Mouse (Mus musculus): ENCODE data around the gene Rgs2. TPM values are rescaled to one million over a fixed set of nuclear protein-coding genes. Genes with fewer than 3 reads are reported as not detected.

Gene Rgs2
- 8.1 and 11.9 TPM in 2 replicates for polyA plus RNA-seq (2015; fragmentation: Nextera tagmentation; extraction: Ambion mirVana)

DNA sequence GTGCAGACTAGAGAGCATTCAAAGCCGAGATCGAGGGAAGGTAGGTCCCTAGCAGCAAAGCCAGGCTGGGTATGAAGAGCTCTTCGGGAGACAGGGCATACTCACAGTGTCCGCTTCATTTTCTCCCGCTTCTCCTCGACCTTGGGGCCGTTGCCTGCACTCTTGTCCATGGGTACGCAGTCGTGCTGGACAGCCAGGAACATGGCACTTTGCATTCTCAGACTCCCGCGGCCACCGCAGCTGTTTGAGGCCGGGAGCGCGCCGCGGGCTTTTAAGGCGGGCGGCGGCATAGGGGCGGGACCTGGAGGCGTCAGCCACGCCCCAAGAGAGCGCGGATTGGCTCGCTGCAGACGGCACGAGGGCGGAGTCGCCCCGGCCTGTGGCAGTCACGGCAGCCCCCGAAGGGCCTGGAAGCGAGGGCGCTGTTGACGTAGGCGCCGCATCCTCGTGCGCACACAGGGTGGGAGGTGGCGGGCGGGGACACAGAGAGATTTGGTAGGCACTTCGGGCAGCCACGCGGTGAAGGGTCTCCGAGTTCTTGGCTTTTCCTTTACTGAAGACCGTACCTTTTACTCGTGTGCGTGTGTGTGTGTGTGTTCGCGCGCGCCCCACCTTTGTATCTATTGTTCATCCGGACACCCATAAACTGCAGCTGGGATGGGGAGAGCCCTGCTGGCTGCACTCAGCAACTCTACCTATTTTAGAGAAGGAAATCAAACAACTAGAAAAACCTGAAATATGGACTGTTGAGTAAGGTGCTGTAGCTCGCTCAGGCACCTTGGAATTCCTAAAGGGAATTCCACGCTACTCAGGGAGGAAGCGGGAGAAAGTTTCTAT lies at the start of gene Rgs2:
Gene Rgs2, minus strand, starts transcription at position 258 of the 837 bp plus-strand sequence.
- ATAC-seq (ENCODE audit: low read depth), result peak; percentile 99
- Histone ChIP-seq H3K9ac (peak within 1 kb of the TSS; percentile 66), H3K4me1 (replicated peaks) (peaks cover 21% of the 10 kb centered on the region), H3K27ac (no peak within 1 kb of the TSS), H3K4me3 (replicated peaks) (peak within 1 kb of the TSS; percentile 65), H3K27me3 (no peaks in the 10 kb centered on the region), H3K36me3 (no peaks in the 10 kb centered on the region), H3K9me3 (replicated peaks) (no peaks in the 10 kb centered on the region), H3K4me2 (peak within 1 kb of the TSS; percentile 80)
- under 1% methylated on average over 57 of the region's 57 CpGs for WGBS (ENCODE audit: insufficient replicate concordance)
- peak; percentile 86 for DNase-seq

DNA sequence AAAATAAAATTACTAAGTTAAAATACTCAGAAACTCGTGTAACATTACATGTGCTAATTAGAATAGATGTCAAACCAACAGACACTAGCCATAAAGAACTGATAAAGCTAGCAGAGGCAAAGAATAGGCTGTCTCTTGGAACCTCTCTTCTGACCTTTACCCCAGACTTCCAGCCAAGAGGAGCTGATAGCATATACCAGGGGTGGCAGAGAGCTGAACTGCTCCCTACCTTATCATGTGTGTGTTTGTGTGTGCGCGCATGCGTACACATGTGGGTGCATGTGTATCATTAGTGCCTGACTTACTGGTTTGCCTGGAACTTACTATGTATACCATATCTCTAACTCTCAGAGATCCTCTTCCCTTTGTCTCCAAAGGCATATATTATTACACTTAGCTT lies 49.4 kb upstream of the Rgs2 start:
- ATAC-seq (ENCODE audit: low read depth) (no peak), DNase-seq (no peak)
- Histone ChIP-seq H3K9ac (no peak overlapping the region), H3K9me3 (replicated peaks) (no peaks in the 10 kb centered on the region), H3K36me3 (no peaks in the 10 kb centered on the region), H3K27ac (no peak overlapping the region), H3K27me3 (no peaks in the 10 kb centered on the region), H3K4me1 (replicated peaks) (no peaks in the 10 kb centered on the region), H3K4me3 (replicated peaks) (no peak overlapping the region), H3K4me2 (no peak overlapping the region)
- 65% methylated on average over 4 of the region's 4 CpGs for WGBS (ENCODE audit: insufficient replicate concordance)

DNA sequence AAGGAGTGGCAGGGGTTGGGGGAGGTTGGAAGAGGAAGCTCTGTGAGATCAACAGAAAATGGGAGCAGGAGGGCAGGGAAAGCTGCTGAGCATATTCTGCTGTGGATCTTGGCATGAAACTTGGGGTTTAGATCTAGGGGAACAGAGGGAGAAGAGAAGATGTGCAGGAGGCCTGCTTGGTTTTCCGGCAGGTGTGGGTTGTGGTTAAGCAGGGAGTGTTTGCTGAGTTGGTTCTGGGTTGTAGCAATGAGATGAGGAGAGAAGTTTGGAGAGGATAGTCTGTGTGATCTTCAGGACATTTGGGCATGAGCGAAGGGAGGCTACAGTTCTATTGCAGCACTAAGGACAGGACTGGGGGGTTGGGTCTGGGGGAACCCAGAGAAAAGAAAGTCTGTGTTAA lies 37.9 kb upstream of the Rgs2 start:
- no peak for ATAC-seq (ENCODE audit: low read depth)
- 70% methylated on average over 2 of the region's 2 CpGs for WGBS (ENCODE audit: insufficient replicate concordance)

DNA sequence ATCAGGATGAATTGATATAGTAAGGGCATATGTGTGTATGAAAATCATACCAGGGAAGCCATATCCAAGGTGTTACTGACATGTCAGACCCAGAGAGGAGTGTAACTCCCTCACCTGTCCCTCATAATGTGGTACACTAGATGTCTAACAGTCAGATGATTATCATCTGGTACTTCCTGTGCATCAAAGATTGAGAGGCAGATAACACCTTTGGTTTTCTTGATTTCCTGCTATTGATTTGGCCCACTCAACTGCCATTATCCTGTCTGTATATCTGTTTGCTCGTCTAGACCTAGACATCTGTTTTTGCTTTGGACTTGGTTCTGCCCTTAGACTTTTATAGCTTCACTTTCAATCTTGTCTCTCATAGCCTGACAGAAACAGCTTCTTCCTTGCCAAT lies 29.5 kb upstream of the Rgs2 start:
- ATAC-seq (ENCODE audit: low read depth), result no peak
- H3K27ac ChIP-seq, result no peak overlapping the region

More for the DNA sequence above, 37.9 kb upstream of the Rgs2 start:
- H3K4me3 ChIP-seq (replicated peaks), result no peak overlapping the region
- no peaks in the 10 kb centered on the region for H3K4me1 ChIP-seq (replicated peaks)
- H3K27me3 ChIP-seq, result no peaks in the 10 kb centered on the region
- no peak overlapping the region for H3K27ac ChIP-seq
- H3K36me3 ChIP-seq, result no peaks in the 10 kb centered on the region
- no peak overlapping the region for H3K4me2 ChIP-seq
- no peaks in the 10 kb centered on the region for H3K9me3 ChIP-seq (replicated peaks)
- H3K9ac ChIP-seq, result no peak overlapping the region
- no peak for DNase-seq

GRCm38 (mm10) chr1:144030499-144030898 lies 26.5 kb upstream of the Rgs2 start:
- H3K9me3 ChIP-seq (replicated peaks), result no peaks in the 10 kb centered on the region
- H3K4me2 ChIP-seq, result no peak overlapping the region
- H3K4me1 ChIP-seq (replicated peaks), result no peaks in the 10 kb centered on the region
- DNase-seq (no peak), ATAC-seq (ENCODE audit: low read depth) (no peak)
- no peak overlapping the region for H3K9ac ChIP-seq
- no peaks in the 10 kb centered on the region for H3K36me3 ChIP-seq
- H3K4me3 ChIP-seq (replicated peaks), result no peak overlapping the region
- no peak overlapping the region for H3K27ac ChIP-seq
- H3K27me3 ChIP-seq, result no peaks in the 10 kb centered on the region
- 69% methylated on average over 6 of the region's 6 CpGs for WGBS (ENCODE audit: insufficient replicate concordance)

More for the DNA sequence above, 29.5 kb upstream of the Rgs2 start:
- no peak for DNase-seq
- Histone ChIP-seq H3K9ac (no peak overlapping the region), H3K27me3 (no peaks in the 10 kb centered on the region), H3K9me3 (replicated peaks) (no peaks in the 10 kb centered on the region), H3K4me2 (no peak overlapping the region), H3K4me1 (replicated peaks) (no peaks in the 10 kb centered on the region), H3K4me3 (replicated peaks) (no peak overlapping the region), H3K36me3 (no peaks in the 10 kb centered on the region)
- 61% methylated on average over 1 of the region's 1 CpGs for WGBS (ENCODE audit: insufficient replicate concordance)

- WGBS (ENCODE audit: insufficient replicate concordance), result 80% methylated on average over 10 of the region's 10 CpGs
- Histone ChIP-seq H3K36me3 (no peaks in the 10 kb centered on the region), H3K4me3 (replicated peaks) (no peak overlapping the region), H3K27ac (no peak overlapping the region), H3K4me2 (no peak overlapping the region), H3K9me3 (replicated peaks) (no peaks in the 10 kb centered on the region), H3K4me1 (replicated peaks) (no peaks in the 10 kb centered on the region), H3K27me3 (no peaks in the 10 kb centered on the region), H3K9ac (no peak overlapping the region)
- DNase-seq (no peak), ATAC-seq (ENCODE audit: low read depth) (no peak)
Observed at GRCm38 (mm10) chr1:144029679-144030078, 25.7 kb upstream of the Rgs2 start.

GRCm38 (mm10) chr1:144018417-144018958 lies 14.5 kb upstream of the Rgs2 start:
- no peak for ATAC-seq (ENCODE audit: low read depth)
- Histone ChIP-seq H3K36me3 (no peaks in the 10 kb centered on the region), H3K27ac (no peak overlapping the region), H3K9ac (no peak overlapping the region), H3K4me2 (no peak overlapping the region), H3K4me1 (replicated peaks) (no peaks in the 10 kb centered on the region), H3K9me3 (replicated peaks) (no peaks in the 10 kb centered on the region), H3K27me3 (no peaks in the 10 kb centered on the region), H3K4me3 (replicated peaks) (no peak overlapping the region)
- WGBS (ENCODE audit: insufficient replicate concordance), result 27% methylated on average over 7 of the region's 7 CpGs
- no peak for DNase-seq

- ATAC-seq (ENCODE audit: low read depth) (no peak), DNase-seq (no peak)
- no peak overlapping the region for H3K4me3 ChIP-seq (replicated peaks)
- H3K4me1 ChIP-seq (replicated peaks), result no peaks in the 10 kb centered on the region
- H3K27me3 ChIP-seq, result no peaks in the 10 kb centered on the region
- H3K36me3 ChIP-seq, result no peaks in the 10 kb centered on the region
- H3K4me2 ChIP-seq, result no peak overlapping the region
- H3K9me3 ChIP-seq (replicated peaks), result no peaks in the 10 kb centered on the region
- no peak overlapping the region for H3K9ac ChIP-seq
- no peak overlapping the region for H3K27ac ChIP-seq
Observed at GRCm38 (mm10) chr1:144013913-144014312, 10.0 kb upstream of the Rgs2 start.

GRCm38 (mm10) chr1:144007341-144007740 lies 3.4 kb upstream of the Rgs2 start:
- Histone ChIP-seq H3K36me3 (no peaks in the 10 kb centered on the region), H3K9ac (no peak overlapping the region), H3K4me2 (no peak overlapping the region), H3K27ac (no peak overlapping the region), H3K27me3 (no peaks in the 10 kb centered on the region), H3K9me3 (replicated peaks) (no peaks in the 10 kb centered on the region), H3K4me1 (replicated peaks) (peaks cover 21% of the 10 kb centered on the region), H3K4me3 (replicated peaks) (no peak overlapping the region)
- 42% methylated on average over 6 of the region's 6 CpGs for WGBS (ENCODE audit: insufficient replicate concordance)
- DNase-seq, result no peak
- no peak for ATAC-seq (ENCODE audit: low read depth)

- ATAC-seq (ENCODE audit: low read depth), result no peak
- no peaks in the 10 kb centered on the region for H3K36me3 ChIP-seq
- H3K27ac ChIP-seq, result no peak overlapping the region
- peak overlapping the region; percentile 12; the same call in 1 of the 2 replicates for H3K4me3 ChIP-seq (replicated peaks)
- H3K4me2 ChIP-seq, result peak overlapping the region; percentile 43
- DNase-seq, result peak; percentile 41
- H3K4me1 ChIP-seq (replicated peaks), result peaks cover 21% of the 10 kb centered on the region
- H3K9me3 ChIP-seq (replicated peaks), result no peaks in the 10 kb centered on the region
- WGBS (ENCODE audit: insufficient replicate concordance), result 1% methylated on average over 8 of the region's 8 CpGs
- H3K27me3 ChIP-seq, result no peaks in the 10 kb centered on the region
- no peak overlapping the region for H3K9ac ChIP-seq
Observed at GRCm38 (mm10) chr1:144006542-144006941, 2.6 kb upstream of the Rgs2 start.

DNA sequence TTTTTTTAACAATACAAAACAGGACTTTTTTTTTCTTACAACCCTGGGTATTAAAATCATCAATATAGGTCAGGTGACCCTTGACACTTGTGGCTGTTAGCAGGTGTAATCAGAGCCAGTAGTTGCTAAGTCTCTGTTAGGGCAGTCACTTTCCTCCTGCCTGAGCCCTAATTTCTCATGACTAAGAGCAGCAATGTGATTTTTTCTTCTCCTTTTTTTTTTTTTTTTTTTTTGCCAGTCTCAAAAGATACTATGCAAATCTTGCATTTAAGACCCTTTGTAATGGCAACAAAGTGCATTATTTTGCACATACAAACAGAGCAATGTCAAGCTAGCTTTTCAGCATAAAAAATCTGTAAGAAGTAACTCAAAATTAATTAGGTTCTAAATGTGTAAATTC lies 1.7 kb upstream of the Rgs2 start:
- ATAC-seq (ENCODE audit: low read depth), result no peak

GRCm38 (mm10) chr1:144004741-144005140 lies 780 bp upstream of the Rgs2 start:
- H3K9me3 ChIP-seq (replicated peaks), result no peaks in the 10 kb centered on the region
- peak overlapping the region; percentile 80 for H3K4me2 ChIP-seq
- DNase-seq (no peak), ATAC-seq (ENCODE audit: low read depth) (no peak)
- WGBS (ENCODE audit: insufficient replicate concordance), result 8% methylated on average over 9 of the region's 9 CpGs
- no peaks in the 10 kb centered on the region for H3K36me3 ChIP-seq
- no peak overlapping the region for H3K27ac ChIP-seq
- H3K4me1 ChIP-seq (replicated peaks), result peaks cover 21% of the 10 kb centered on the region
- H3K4me3 ChIP-seq (replicated peaks), result peak overlapping the region; percentile 65
- H3K27me3 ChIP-seq, result no peaks in the 10 kb centered on the region
- peak overlapping the region; percentile 53 for H3K9ac ChIP-seq

More for the DNA sequence above, 1.7 kb upstream of the Rgs2 start:
- Histone ChIP-seq H3K4me2 (no peak overlapping the region), H3K27me3 (no peaks in the 10 kb centered on the region), H3K4me3 (replicated peaks) (no peak overlapping the region), H3K4me1 (replicated peaks) (peaks cover 21% of the 10 kb centered on the region), H3K9ac (no peak overlapping the region), H3K27ac (no peak overlapping the region), H3K9me3 (replicated peaks) (no peaks in the 10 kb centered on the region), H3K36me3 (no peaks in the 10 kb centered on the region)
- no peak for DNase-seq
